Mouse (Mus musculus): ENCODE data around the gene Slc17a7.

GRCm38 (mm10) chr7:45137171-45138006, 26.4 kb upstream of the Slc17a7 start:
- no peak for TF ChIP-seq CTCF (IDR thresholded peaks at IDR 0.05; ENCODE audit: low read depth, low read length)
- no peak for TF ChIP-seq POLR2A (IDR thresholded peaks at IDR 0.05; ENCODE audit: borderline replicate concordance, low read depth, low read length)

Measured in bone marrow macrophage, adult 2 months (primary cell).